Comparison of ENCODE assay signal across 8 mouse cellular contexts in the genomic region with DNA sequence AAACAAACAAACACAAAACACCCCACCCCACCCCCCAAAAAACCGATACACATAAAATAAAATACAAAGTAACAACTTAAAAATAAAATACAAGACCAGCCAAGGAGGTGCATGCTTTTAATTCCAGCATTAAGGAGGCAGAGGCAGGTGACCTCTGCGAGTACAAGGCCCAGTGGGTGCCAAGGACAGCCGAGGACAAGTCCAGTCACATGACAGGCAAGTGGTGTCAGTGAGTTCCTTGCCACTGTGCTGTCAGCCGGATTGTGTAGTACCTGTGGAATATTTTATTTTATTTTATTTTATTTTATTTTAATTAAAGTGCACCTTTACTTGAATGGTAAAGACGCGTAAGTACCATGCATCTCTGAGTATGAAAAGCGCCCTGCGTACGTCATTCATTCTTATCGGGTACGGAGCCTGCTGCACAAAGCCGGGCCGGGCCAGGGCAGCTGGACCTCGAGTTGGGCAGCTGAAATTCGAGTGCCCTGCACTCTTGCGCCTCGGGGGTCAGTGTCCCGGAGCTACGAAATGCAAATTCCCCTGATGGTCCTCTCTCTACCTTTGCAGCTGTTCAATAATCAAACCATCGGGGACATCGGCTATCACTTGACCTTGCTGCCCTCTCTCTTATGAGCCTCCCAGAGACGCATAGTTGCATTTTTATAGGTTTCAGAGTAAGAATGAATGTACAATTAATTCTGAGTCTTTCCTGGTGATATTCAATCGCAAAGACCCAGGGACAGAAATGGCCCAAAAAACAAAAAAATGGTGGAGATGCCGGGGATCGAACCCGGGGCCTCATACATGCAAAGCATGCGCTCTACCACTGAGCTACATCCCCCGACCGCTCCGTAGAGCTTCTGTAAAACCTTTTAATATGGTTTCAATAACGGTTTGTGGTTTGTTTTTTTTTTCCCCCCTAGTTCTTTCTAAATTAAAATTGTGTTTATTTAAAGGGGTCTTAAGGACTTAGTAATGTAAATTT. TPM values are rescaled to one million over a fixed set of nuclear protein-coding genes. Genes with fewer than 3 reads are reported as not detected.
A peak's percentile ranks its signal among the peaks of the same experiment; 100 is the strongest.
DNase-seq lines count a peak whose midpoint lies in the region; ATAC-seq and TF ChIP-seq lines count a peak whose summit lies in the region.

No protein-coding gene starts in this region.

- ATAC-seq in heart, embryonic 15.5 days (replicated peaks; ENCODE audit: insufficient number of reproducible peaks, insufficient read depth, low FRiP score, low read depth): no peak; the same call in 1 of the 2 replicates
- no peak for ATAC-seq in liver, postnatal 0 days

- WGBS in embryonic facial prominence, embryonic 10.5 days: 11% methylated on average over 31 of the region's 31 CpGs
- 10% methylated on average over 31 of the region's 31 CpGs for WGBS in heart, embryonic 15.5 days
- 15% methylated on average over 31 of the region's 31 CpGs for WGBS in liver, postnatal 0 days (ENCODE audit: insufficient replicate concordance)

- peaks cover 13% of the 10 kb centered on the region for H3K27me3 ChIP-seq in embryonic facial prominence, embryonic 10.5 days (replicated peaks; ENCODE audit: low read depth, poor library complexity, severe bottlenecking)
- no peaks in the 10 kb centered on the region for H3K27me3 ChIP-seq in heart, embryonic 15.5 days
- H3K27me3 ChIP-seq in liver, postnatal 0 days (ENCODE audit: insufficient read depth, low read length): no peaks in the 10 kb centered on the region

- TF ChIP-seq CTCF in liver, postnatal 0 days (IDR thresholded peaks at IDR 0.05; ENCODE audit: low read depth): no peak

- no peaks in the 10 kb centered on the region for H3K9me3 ChIP-seq in embryonic facial prominence, embryonic 10.5 days
- H3K9me3 ChIP-seq in heart, embryonic 15.5 days (replicated peaks): no peaks in the 10 kb centered on the region
- H3K9me3 ChIP-seq in liver, postnatal 0 days (ENCODE audit: low read length): no peaks in the 10 kb centered on the region

- H3K4me2 ChIP-seq in heart, embryonic 15.5 days: peak overlapping the region; percentile 84
- H3K4me2 ChIP-seq in liver, postnatal 0 days (ENCODE audit: low read depth, low read length): peak overlapping the region; percentile 90

- H3K36me3 ChIP-seq in embryonic facial prominence, embryonic 10.5 days (replicated peaks): no peaks in the 10 kb centered on the region
- H3K36me3 ChIP-seq in heart, embryonic 15.5 days: no peaks in the 10 kb centered on the region
- no peaks in the 10 kb centered on the region for H3K36me3 ChIP-seq in liver, postnatal 0 days (replicated peaks; ENCODE audit: insufficient read depth, low read length)

- H3K4me1 ChIP-seq in embryonic facial prominence, embryonic 10.5 days: peaks cover 31% of the 10 kb centered on the region
- H3K4me1 ChIP-seq in heart, embryonic 15.5 days (replicated peaks): peaks cover 19% of the 10 kb centered on the region
- H3K4me1 ChIP-seq in liver, postnatal 0 days (ENCODE audit: insufficient read depth): peaks cover 23% of the 10 kb centered on the region

- peak overlapping the region; percentile 23; the same call in 1 of the 2 replicates for H3K9ac ChIP-seq in heart, embryonic 15.5 days
- peak overlapping the region; percentile 39; the same call in 1 of the 2 replicates for H3K9ac ChIP-seq in liver, postnatal 0 days (replicated peaks)

- DNase-seq in 3T3-L1 (ENCODE audit: low read depth, low spot score) (peak; percentile 93), R1 (ENCODE audit: low read depth, low spot score) (peak; percentile 77)
- peak; percentile 82 for DNase-seq in embryonic facial prominence, embryonic 10.5 days (ENCODE audit: low spot score)
- peak; percentile 82 to 88 for DNase-seq in kidney, postnatal 25 days
- peak; percentile 73 for DNase-seq in liver, postnatal 0 days
- peak; percentile 67 for DNase-seq in ovary, postnatal 14 days (ENCODE audit: low spot score)
- DNase-seq in thymus, postnatal 14 days: peak; percentile 79

- H3K4me3 ChIP-seq in embryonic facial prominence, embryonic 10.5 days: peak overlapping the region; percentile 76
- peak overlapping the region; percentile 45 for H3K4me3 ChIP-seq in heart, embryonic 15.5 days
- H3K4me3 ChIP-seq in liver, postnatal 0 days (ENCODE audit: low read depth, low read length): peak overlapping the region; percentile 53

- TF ChIP-seq EP300 in liver, postnatal 0 days (IDR thresholded peaks at IDR 0.05; ENCODE audit: low read depth): no peak

- H3K27ac ChIP-seq in embryonic facial prominence, embryonic 10.5 days (replicated peaks): peak overlapping the region; percentile 41
- peak overlapping the region; percentile 58 for H3K27ac ChIP-seq in heart, embryonic 15.5 days
- peak overlapping the region; percentile 50; the same call in 1 of the 2 replicates for H3K27ac ChIP-seq in liver, postnatal 0 days (ENCODE audit: low read depth)

RNA-seq across cellular contexts. Expression of gene Ubc, which starts 13.8 kb away (rescaled TPM):
- polyA plus RNA-seq in embryonic facial prominence, embryonic 10.5 days (2016; fragmentation: Nextera tagmentation; extraction: Ambion mirVana): 957 and 988 TPM in 2 replicates
- 782 and 963 TPM in 2 replicates for polyA plus RNA-seq in heart, embryonic 15.5 days (2015; fragmentation: Nextera tagmentation; extraction: Ambion mirVana)
- polyA plus RNA-seq in liver, postnatal 0 days (2015; fragmentation: Nextera tagmentation; extraction: Ambion mirVana): 369 and 531 TPM in 2 replicates

RNA-seq across cellular contexts. Expression of gene Gm10382, which starts 14.7 kb away (rescaled TPM):
- 0.53 and 0.60 TPM in 2 replicates for polyA plus RNA-seq in embryonic facial prominence, embryonic 10.5 days (2016; fragmentation: Nextera tagmentation; extraction: Ambion mirVana)
- 0.30 and 0.48 TPM in 2 replicates for polyA plus RNA-seq in heart, embryonic 15.5 days (2015; fragmentation: Nextera tagmentation; extraction: Ambion mirVana)
- polyA plus RNA-seq in liver, postnatal 0 days (2015; fragmentation: Nextera tagmentation; extraction: Ambion mirVana): 0.17 and 0.18 TPM in 2 replicates

RNA-seq across cellular contexts. Expression of gene Dhx37, which starts 30.1 kb away (rescaled TPM):
- polyA plus RNA-seq in embryonic facial prominence, embryonic 10.5 days (2016; fragmentation: Nextera tagmentation; extraction: Ambion mirVana): 24.1 and 24.2 TPM in 2 replicates
- polyA plus RNA-seq in heart, embryonic 15.5 days (2015; fragmentation: Nextera tagmentation; extraction: Ambion mirVana): 7.0 and 10.4 TPM in 2 replicates
- 3.3 and 3.4 TPM in 2 replicates for polyA plus RNA-seq in liver, postnatal 0 days (2015; fragmentation: Nextera tagmentation; extraction: Ambion mirVana)

RNA-seq across cellular contexts. Expression of gene Bri3bp, which starts 37.6 kb away (rescaled TPM):
- 50.9 and 52.2 TPM in 2 replicates for polyA plus RNA-seq in embryonic facial prominence, embryonic 10.5 days (2016; fragmentation: Nextera tagmentation; extraction: Ambion mirVana)
- 36.5 and 40.7 TPM in 2 replicates for polyA plus RNA-seq in heart, embryonic 15.5 days (2015; fragmentation: Nextera tagmentation; extraction: Ambion mirVana)
- 20.2 and 20.9 TPM in 2 replicates for polyA plus RNA-seq in liver, postnatal 0 days (2015; fragmentation: Nextera tagmentation; extraction: Ambion mirVana)
